Mouse (Mus musculus): ENCODE data around the gene Col2a1.

Gene Col2a1

GRCm38 (mm10) chr15:98003822-98004739 is at the start of gene Col2a1:
Gene Col2a1, minus strand, starts transcription at chr15:98004695.
- peak; percentile 5 for DNase-seq (ENCODE audit: low read depth)

GRCm38 (mm10) chr15:98051685-98052084 is 47.2 kb upstream of the Col2a1 start:
- no peak for DNase-seq (ENCODE audit: low read depth)

GRCm38 (mm10) chr15:98048918-98049700 is 44.6 kb upstream of the Col2a1 start:
- no peak for DNase-seq (ENCODE audit: low read depth)

GRCm38 (mm10) chr15:98044387-98044786 is 39.9 kb upstream of the Col2a1 start:
- no peak for DNase-seq (ENCODE audit: low read depth)

GRCm38 (mm10) chr15:98043967-98044366 is 39.5 kb upstream of the Col2a1 start:
- DNase-seq (ENCODE audit: low read depth): no peak

GRCm38 (mm10) chr15:98042508-98042907 is 38.0 kb upstream of the Col2a1 start:
- DNase-seq (ENCODE audit: low read depth): no peak

GRCm38 (mm10) chr15:98039682-98040081 is 35.2 kb upstream of the Col2a1 start:
- DNase-seq (ENCODE audit: low read depth): no peak

GRCm38 (mm10) chr15:98036578-98036977 is 32.1 kb upstream of the Col2a1 start:
- no peak for DNase-seq (ENCODE audit: low read depth)

- DNase-seq (ENCODE audit: low read depth): no peak
Measured at GRCm38 (mm10) chr15:98035076-98035755, 30.7 kb upstream of the Col2a1 start.

- no peak for DNase-seq (ENCODE audit: low read depth)
Measured at GRCm38 (mm10) chr15:98033233-98033748, 28.8 kb upstream of the Col2a1 start.

GRCm38 (mm10) chr15:98029798-98030197 is 25.3 kb upstream of the Col2a1 start:
- DNase-seq (ENCODE audit: low read depth): no peak

- DNase-seq (ENCODE audit: low read depth): no peak
Measured at GRCm38 (mm10) chr15:98026967-98027904, 22.7 kb upstream of the Col2a1 start.

- no peak for DNase-seq (ENCODE audit: low read depth)
Measured at GRCm38 (mm10) chr15:98025611-98026010, 21.1 kb upstream of the Col2a1 start.

- DNase-seq (ENCODE audit: low read depth): no peak
Measured at GRCm38 (mm10) chr15:98023137-98023536, 18.6 kb upstream of the Col2a1 start.

- DNase-seq (ENCODE audit: low read depth): no peak
Measured at GRCm38 (mm10) chr15:98021886-98022285, 17.4 kb upstream of the Col2a1 start.

- no peak for DNase-seq (ENCODE audit: low read depth)
Measured at GRCm38 (mm10) chr15:98019047-98019446, 14.6 kb upstream of the Col2a1 start.

GRCm38 (mm10) chr15:98017925-98018324 is 13.4 kb upstream of the Col2a1 start:
- no peak for DNase-seq (ENCODE audit: low read depth)

- no peak for DNase-seq (ENCODE audit: low read depth)
Measured at GRCm38 (mm10) chr15:98012810-98013209, 8.3 kb upstream of the Col2a1 start.

GRCm38 (mm10) chr15:98005181-98005580 is 686 bp upstream of the Col2a1 start:
- DNase-seq (ENCODE audit: low read depth): no peak

- no peak for DNase-seq (ENCODE audit: low read depth)
Measured at GRCm38 (mm10) chr15:98004740-98005159, 255 bp upstream of the Col2a1 start.

Data from naive thymus-derived CD4-positive, alpha-beta T cell, adult 2 months (primary cell).